ENCODE assay signal across 23 mouse cellular contexts in genomic region chr13:104650145-104650544, GRCm38 (mm10).
DNase-seq lines count a peak whose midpoint lies in the region; ATAC-seq and TF ChIP-seq lines count a peak whose summit lies in the region.
"Had no signal": no experiment of that assay in that cellular context is flagged by ENCODE, and none has a peak within 500 bp of the region (broad histone marks: within the 10 kb centered on the region; RNA-seq: fewer than 3 reads in every experiment).

No protein-coding gene starts in this region.

- no peak for TF ChIP-seq EP300 in lung, postnatal 0 days (IDR thresholded peaks at IDR 0.05)

- H3K4me1 ChIP-seq in forebrain, embryonic 14.5 days (ENCODE audit: control insufficient read depth, insufficient read depth, low read length) = no peaks in the 10 kb centered on the region
- peaks cover 3% of the 10 kb centered on the region; the same call in 1 of the 2 replicates for H3K4me1 ChIP-seq in forebrain, embryonic 10.5 days
- no peaks in the 10 kb centered on the region for H3K4me1 ChIP-seq in lung, postnatal 0 days (ENCODE audit: insufficient read depth, low read depth, low read length)
- H3K4me1 ChIP-seq in heart, embryonic 10.5 days = peaks cover 4% of the 10 kb centered on the region; the same call in 1 of the 2 replicates
- H3K4me1 ChIP-seq: hindbrain, embryonic 12.5 days; hindbrain, embryonic 15.5 days had no signal

- no peaks in the 10 kb centered on the region for H3K36me3 ChIP-seq in forebrain, embryonic 14.5 days (ENCODE audit: control insufficient read depth, insufficient read depth, low read length)
- H3K36me3 ChIP-seq in forebrain, embryonic 10.5 days (replicated peaks) = peaks cover 2% of the 10 kb centered on the region; the same call in 1 of the 2 replicates
- no peaks in the 10 kb centered on the region for H3K36me3 ChIP-seq in lung, postnatal 0 days (ENCODE audit: insufficient read depth, low read length)
- no peaks in the 10 kb centered on the region for H3K36me3 ChIP-seq in heart, embryonic 10.5 days
- H3K36me3 ChIP-seq: hindbrain, embryonic 12.5 days; hindbrain, embryonic 15.5 days had no signal

- H3K27ac ChIP-seq in forebrain, embryonic 14.5 days (ENCODE audit: low read depth, low read length) = no peak overlapping the region
- no peak overlapping the region for H3K27ac ChIP-seq in forebrain, embryonic 10.5 days
- no peak overlapping the region for H3K27ac ChIP-seq in lung, postnatal 0 days (ENCODE audit: low read length)
- H3K27ac ChIP-seq in gastrocnemius, adult 2 months = no peak overlapping the region
- no peak overlapping the region for H3K27ac ChIP-seq in heart, embryonic 10.5 days
- H3K27ac ChIP-seq: forebrain, embryonic 15.5 days; hindbrain, embryonic 12.5 days; hindbrain, embryonic 15.5 days had no signal

- no peak overlapping the region for H3K4me3 ChIP-seq in forebrain, embryonic 14.5 days (ENCODE audit: low read depth, low read length)
- no peak overlapping the region for H3K4me3 ChIP-seq in forebrain, embryonic 10.5 days
- no peak overlapping the region for H3K4me3 ChIP-seq in lung, postnatal 0 days (ENCODE audit: low read depth, low read length)
- no peak overlapping the region for H3K4me3 ChIP-seq in gastrocnemius, adult 2 months
- no peak overlapping the region for H3K4me3 ChIP-seq in heart, embryonic 10.5 days
- H3K4me3 ChIP-seq: forebrain, embryonic 15.5 days; hindbrain, embryonic 12.5 days; hindbrain, embryonic 15.5 days had no signal

- DNase-seq in forebrain, embryonic 14.5 days (ENCODE audit: low spot score) = peak; percentile 26
- no peak for DNase-seq in forebrain, embryonic 10.5 days (ENCODE audit: extremely low spot score, low spot score)
- DNase-seq in lung, postnatal 0 days (ENCODE audit: low spot score) = peak; percentile 6
- no peak for DNase-seq in lung, postnatal 14 days
- DNase-seq in gonadal fat pad, adult 2 months (ENCODE audit: low read depth) = peak; percentile 13
- DNase-seq in gastrocnemius, adult 2 months = no peak
- DNase-seq in heart, embryonic 10.5 days (ENCODE audit: low spot score) = no peak
- DNase-seq: adrenal gland, adult 2 months; adrenal gland, postnatal 14 days; B cell, adult 2 months; cerebellum, adult 18-20 months; cerebellum, adult 9-10 months; cerebellum, postnatal 14 days; gastrocnemius, postnatal 10 days; gastrocnemius, postnatal 36 days; heart, adult 18-20 months had no signal

- no peaks in the 10 kb centered on the region for H3K27me3 ChIP-seq in forebrain, embryonic 14.5 days (replicated peaks; ENCODE audit: control insufficient read depth, insufficient read depth, low read length)
- no peaks in the 10 kb centered on the region for H3K27me3 ChIP-seq in forebrain, embryonic 10.5 days (ENCODE audit: poor library complexity, severe bottlenecking)
- no peaks in the 10 kb centered on the region for H3K27me3 ChIP-seq in lung, postnatal 0 days (replicated peaks; ENCODE audit: insufficient read depth, low read length)
- no peaks in the 10 kb centered on the region for H3K27me3 ChIP-seq in heart, embryonic 10.5 days (ENCODE audit: insufficient read depth, poor library complexity, severe bottlenecking)
- H3K27me3 ChIP-seq: CH12.LX; forebrain, embryonic 15.5 days; hindbrain, embryonic 12.5 days; hindbrain, embryonic 15.5 days; Patski had no signal

- no peak overlapping the region for H3K4me2 ChIP-seq in forebrain, embryonic 14.5 days (ENCODE audit: low read length)
- no peak overlapping the region for H3K4me2 ChIP-seq in lung, postnatal 0 days (replicated peaks; ENCODE audit: low read depth, low read length)
- H3K4me2 ChIP-seq: forebrain, embryonic 15.5 days; hindbrain, embryonic 12.5 days; hindbrain, embryonic 15.5 days had no signal

- TF ChIP-seq CTCF in lung, postnatal 0 days (IDR thresholded peaks at IDR 0.05) = no peak
- TF ChIP-seq CTCF in gastrocnemius, adult 2 months (IDR thresholded peaks at IDR 0.05) = no peak

- no peak for ATAC-seq in forebrain, embryonic 14.5 days
- ATAC-seq in lung, postnatal 0 days = no peak
- peak; percentile 99 for ATAC-seq in megakaryocyte progenitor cell, adult 5-6 weeks (replicated peaks; ENCODE audit: poor library complexity)
- ATAC-seq: forebrain, embryonic 15.5 days; Patski had no signal

- intact Hi-C loops in gastrocnemius, adult 2 months (cut with DNase I) = no loop called here

- WGBS in forebrain, embryonic 14.5 days = 44% methylated on average over 5 of the region's 5 CpGs
- WGBS in forebrain, embryonic 10.5 days = 65% methylated on average over 5 of the region's 5 CpGs
- WGBS in lung, postnatal 0 days = 73% methylated on average over 5 of the region's 5 CpGs
- 75% methylated on average over 5 of the region's 5 CpGs for WGBS in heart, embryonic 10.5 days

- no peaks in the 10 kb centered on the region for H3K9me3 ChIP-seq in forebrain, embryonic 14.5 days (replicated peaks; ENCODE audit: control insufficient read depth, low read length)
- no peaks in the 10 kb centered on the region for H3K9me3 ChIP-seq in forebrain, embryonic 10.5 days
- H3K9me3 ChIP-seq in lung, postnatal 0 days (ENCODE audit: low read length) = no peaks in the 10 kb centered on the region
- no peaks in the 10 kb centered on the region for H3K9me3 ChIP-seq in heart, embryonic 10.5 days
- H3K9me3 ChIP-seq: forebrain, embryonic 15.5 days; G1E; hindbrain, embryonic 12.5 days; hindbrain, embryonic 15.5 days had no signal

- H3K9ac ChIP-seq in forebrain, embryonic 14.5 days (ENCODE audit: low read length) = no peak overlapping the region
- no peak overlapping the region for H3K9ac ChIP-seq in lung, postnatal 0 days (replicated peaks; ENCODE audit: low read depth)
- H3K9ac ChIP-seq: forebrain, embryonic 15.5 days; hindbrain, embryonic 12.5 days; hindbrain, embryonic 15.5 days had no signal

Comparison
In these comparisons a context has a peak if more than half of its experiments do, and no peak if none do; other contexts are left out.
1. DNase-seq: peak in forebrain, embryonic 14.5 days (single experiment), lung, postnatal 0 days (single experiment) and gonadal fat pad, adult 2 months (single experiment); none in forebrain, embryonic 10.5 days (single experiment), lung, postnatal 14 days (single experiment), gastrocnemius, adult 2 months (single experiment) and heart, embryonic 10.5 days (single experiment).